Mouse (Mus musculus) cerebellum, adult 9-10 months (tissue): ENCODE data around the gene Arl8b.
"Not testable (repeated sequence)": the region's sequence is repeated elsewhere in the genome, so short reads cannot be mapped to it uniquely, and the experiment has no call there.

Source experiments
- DNase-seq: peaks from one replicate; pipeline ENCODE4 v3.0.0; 2022

Arl8b gene

GRCm38 (mm10) chr6:108837081-108837480, 54.2 kb downstream of the Arl8b start:
- DNase-seq: no peak

- DNase-seq: no peak
Observed at GRCm38 (mm10) chr6:108837958-108838357, 55.1 kb downstream of the Arl8b start.

- DNase-seq: no peak
Observed at GRCm38 (mm10) chr6:108839432-108839831, 56.5 kb downstream of the Arl8b start.

- no peak for DNase-seq
Observed at GRCm38 (mm10) chr6:108840861-108841640, 58.2 kb downstream of the Arl8b start.

- DNase-seq: no peak
Observed at GRCm38 (mm10) chr6:108843664-108844063, 60.8 kb downstream of the Arl8b start.

- no peak for DNase-seq
Observed at GRCm38 (mm10) chr6:108844093-108844492, 61.2 kb downstream of the Arl8b start.

- no peak for DNase-seq
Observed at GRCm38 (mm10) chr6:108844771-108845170, 61.9 kb downstream of the Arl8b start.

- DNase-seq: no peak
Observed at GRCm38 (mm10) chr6:108852088-108852670, 69.3 kb downstream of the Arl8b start.

GRCm38 (mm10) chr6:108852986-108853385, 70.1 kb downstream of the Arl8b start:
- peak; percentile 21 for DNase-seq

GRCm38 (mm10) chr6:108858583-108858982, 75.7 kb downstream of the Arl8b start:
- DNase-seq: no peak

GRCm38 (mm10) chr6:108861226-108861625, 78.3 kb downstream of the Arl8b start:
- DNase-seq: no peak

- DNase-seq: no peak
Observed at GRCm38 (mm10) chr6:108862548-108862947, 79.6 kb downstream of the Arl8b start.

- no peak for DNase-seq
Observed at GRCm38 (mm10) chr6:108866317-108866716, 83.4 kb downstream of the Arl8b start.

- not testable (repeated sequence) for DNase-seq
Observed at GRCm38 (mm10) chr6:108869031-108869430, 86.1 kb downstream of the Arl8b start.

GRCm38 (mm10) chr6:108870421-108870820, 87.5 kb downstream of the Arl8b start:
- DNase-seq: no peak

- DNase-seq: no peak
Observed at GRCm38 (mm10) chr6:108871251-108871650, 88.4 kb downstream of the Arl8b start.
